Comparison of ENCODE assay signal across 31 mouse cellular contexts in genomic region chr7:49433945-49434344, GRCm38 (mm10).
"Had no signal": no experiment of that assay in that cellular context is flagged by ENCODE, and none has a peak within 500 bp of the region (broad histone marks: within the 10 kb centered on the region; RNA-seq: fewer than 3 reads in every experiment).

No protein-coding gene starts in this region.

- ATAC-seq: liver, embryonic 12.5 days; liver, postnatal 0 days; lung, postnatal 0 days; midbrain, embryonic 13.5 days; midbrain, embryonic 15.5 days; midbrain, embryonic 16.5 days had no signal

- H3K9ac ChIP-seq: limb, embryonic 12.5 days; limb, embryonic 13.5 days; limb, embryonic 15.5 days; liver, embryonic 12.5 days; liver, embryonic 13.5 days; liver, embryonic 14.5 days; liver, embryonic 15.5 days; liver, postnatal 0 days; lung, embryonic 14.5 days; lung, embryonic 15.5 days; midbrain, embryonic 12.5 days; midbrain, embryonic 13.5 days; midbrain, embryonic 15.5 days had no signal

- H3K4me2 ChIP-seq: limb, embryonic 12.5 days; limb, embryonic 13.5 days; limb, embryonic 15.5 days; liver, embryonic 11.5 days; liver, embryonic 12.5 days; liver, embryonic 13.5 days; liver, embryonic 15.5 days; lung, embryonic 14.5 days; lung, embryonic 15.5 days; midbrain, embryonic 11.5 days; midbrain, embryonic 12.5 days; midbrain, embryonic 13.5 days; midbrain, embryonic 15.5 days had no signal

- H3K27me3 ChIP-seq: limb, embryonic 12.5 days; limb, embryonic 13.5 days; limb, embryonic 15.5 days; liver, embryonic 12.5 days; liver, embryonic 13.5 days; liver, embryonic 15.5 days; lung, embryonic 15.5 days; megakaryocyte, embryonic 14.5 days; midbrain, embryonic 12.5 days; midbrain, embryonic 13.5 days; midbrain, embryonic 15.5 days had no signal

- H3K4me3 ChIP-seq: limb, embryonic 10.5 days; limb, embryonic 12.5 days; limb, embryonic 13.5 days; limb, embryonic 15.5 days; liver, embryonic 12.5 days; liver, embryonic 13.5 days; liver, embryonic 15.5 days; lung, embryonic 15.5 days; megakaryocyte, embryonic 14.5 days; midbrain, embryonic 10.5 days; midbrain, embryonic 12.5 days; midbrain, embryonic 13.5 days; midbrain, embryonic 15.5 days; myocyte had no signal

- DNase-seq: left cerebral cortex, postnatal 4 days; liver; liver, embryonic 13.5 days; liver, postnatal 0 days; lung, adult 18-20 months; lung, adult 2 months; lung, embryonic 14.5 days; lung, postnatal 10 days; lung, postnatal 14 days; lung, postnatal 36 days; lung, postnatal 4 days; midbrain, embryonic 14.5 days had no signal

- H3K9me3 ChIP-seq: limb, embryonic 10.5 days; limb, embryonic 12.5 days; limb, embryonic 13.5 days; limb, embryonic 15.5 days; liver, embryonic 12.5 days; liver, embryonic 13.5 days; liver, embryonic 15.5 days; lung, embryonic 15.5 days; midbrain, embryonic 10.5 days; midbrain, embryonic 12.5 days; midbrain, embryonic 13.5 days; midbrain, embryonic 15.5 days had no signal

- H3K27ac ChIP-seq: limb, embryonic 10.5 days; limb, embryonic 12.5 days; limb, embryonic 13.5 days; limb, embryonic 15.5 days; liver, embryonic 12.5 days; liver, embryonic 13.5 days; liver, embryonic 14.5 days; liver, embryonic 15.5 days; lung, embryonic 15.5 days; macrophage; midbrain, embryonic 10.5 days; midbrain, embryonic 12.5 days; midbrain, embryonic 13.5 days; midbrain, embryonic 15.5 days had no signal

- H3K36me3 ChIP-seq: limb, embryonic 10.5 days; limb, embryonic 12.5 days; limb, embryonic 13.5 days; limb, embryonic 15.5 days; liver, embryonic 12.5 days; liver, embryonic 13.5 days; liver, embryonic 15.5 days; lung, embryonic 15.5 days; midbrain, embryonic 10.5 days; midbrain, embryonic 12.5 days; midbrain, embryonic 13.5 days; midbrain, embryonic 15.5 days had no signal
